Mouse (Mus musculus) adrenal gland, adult 18-20 months (tissue): Measurements from ENCODE around the gene Foxn3. TPM values are rescaled to one million over a fixed set of nuclear protein-coding genes. Genes with fewer than 3 reads are reported as not detected.

ENCODE experiments used
- DNase-seq, 2 experiments: peaks; one replicate each; pipeline ENCODE4 v3.0.0; 2021 to 2022; ENCODE audit warnings: low spot score in 2 of 2
- total RNA-seq, 2 experiments: library from RNA; stranded (reverse); gene quantifications; 1 replicate in 1 of 2; 2 replicates in 1 of 2; pipeline ENCODE4 v1.2.3; 2021

The Foxn3 gene
- total RNA-seq, 2 experiments from 2014 or later: 41.4 to 49.2 TPM

DNA sequence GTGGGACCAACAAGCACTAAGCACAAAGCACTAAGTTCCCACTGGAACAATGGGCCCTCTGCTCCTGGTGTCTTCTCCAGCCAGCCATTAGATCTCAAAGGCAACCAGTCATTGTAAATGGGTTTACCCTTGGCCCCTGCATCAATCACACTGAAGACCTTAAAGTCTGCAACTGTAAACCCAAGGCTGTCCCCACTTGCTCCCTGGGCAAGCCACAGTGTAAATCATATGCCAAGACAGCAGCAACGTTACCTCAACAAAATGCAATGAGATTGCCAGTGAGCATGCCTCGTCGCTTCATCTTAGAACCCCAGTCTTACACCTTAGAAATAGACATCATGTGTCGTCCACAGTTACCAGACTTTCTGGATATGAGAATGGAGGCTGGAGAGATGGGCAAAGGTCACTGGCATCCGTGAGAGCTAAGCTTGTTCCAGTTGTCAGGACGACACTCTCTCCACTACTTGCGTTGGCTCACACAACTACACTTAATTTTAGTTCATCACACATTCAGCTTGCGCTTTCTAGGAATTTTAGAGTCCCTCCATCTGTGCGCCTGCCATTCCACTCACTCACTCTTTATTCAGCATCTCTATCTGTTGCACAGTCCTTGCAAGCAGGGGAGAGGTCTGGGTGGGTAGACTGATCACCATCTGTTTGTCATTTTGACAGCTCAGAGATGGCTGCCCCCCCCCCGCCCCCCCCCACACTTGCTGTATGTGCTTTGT lies 89.8 kb downstream of the Foxn3 start:
- no peak for DNase-seq

DNA sequence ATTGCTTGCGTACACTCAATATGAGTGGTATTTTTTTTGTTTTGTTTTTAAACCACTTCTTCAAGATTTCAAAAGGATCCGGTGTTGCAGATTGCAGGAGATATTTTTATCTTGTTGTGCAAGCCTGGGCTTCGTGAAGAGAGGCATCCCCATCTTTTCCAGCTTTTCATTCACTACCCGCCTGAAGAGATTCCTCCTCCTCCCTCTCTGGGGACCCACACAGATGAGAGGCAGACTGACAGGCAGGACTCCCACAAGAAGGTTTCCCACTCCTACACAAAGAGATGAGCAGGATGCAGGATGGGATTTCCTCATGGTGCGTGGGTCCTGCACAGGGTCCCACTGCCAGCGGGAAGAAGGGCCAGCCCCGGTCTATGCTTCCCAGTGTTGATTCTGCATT lies 92.0 kb downstream of the Foxn3 start:
- no peak for DNase-seq

DNA sequence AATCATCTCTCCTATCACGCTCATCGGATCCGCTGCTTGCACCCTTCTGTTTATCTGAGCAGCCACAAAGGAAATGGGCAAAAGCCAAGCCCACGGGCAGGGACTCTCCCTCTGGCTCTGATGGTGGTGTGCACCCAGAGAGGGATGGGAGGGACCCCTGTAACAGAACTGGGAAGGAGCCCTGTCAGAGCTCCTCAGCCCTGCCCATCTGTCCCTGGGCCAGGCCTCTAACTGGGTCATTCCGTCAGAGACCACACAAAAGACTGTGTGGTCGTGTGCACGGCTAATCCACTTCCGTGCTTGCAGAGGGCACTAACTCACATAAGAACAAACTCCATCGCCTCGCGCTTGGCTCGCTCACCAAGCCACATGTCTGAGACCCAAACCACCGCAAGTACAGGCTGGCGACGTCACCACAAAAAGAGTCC lies 95.5 kb downstream of the Foxn3 start:
- no peak for DNase-seq

DNA sequence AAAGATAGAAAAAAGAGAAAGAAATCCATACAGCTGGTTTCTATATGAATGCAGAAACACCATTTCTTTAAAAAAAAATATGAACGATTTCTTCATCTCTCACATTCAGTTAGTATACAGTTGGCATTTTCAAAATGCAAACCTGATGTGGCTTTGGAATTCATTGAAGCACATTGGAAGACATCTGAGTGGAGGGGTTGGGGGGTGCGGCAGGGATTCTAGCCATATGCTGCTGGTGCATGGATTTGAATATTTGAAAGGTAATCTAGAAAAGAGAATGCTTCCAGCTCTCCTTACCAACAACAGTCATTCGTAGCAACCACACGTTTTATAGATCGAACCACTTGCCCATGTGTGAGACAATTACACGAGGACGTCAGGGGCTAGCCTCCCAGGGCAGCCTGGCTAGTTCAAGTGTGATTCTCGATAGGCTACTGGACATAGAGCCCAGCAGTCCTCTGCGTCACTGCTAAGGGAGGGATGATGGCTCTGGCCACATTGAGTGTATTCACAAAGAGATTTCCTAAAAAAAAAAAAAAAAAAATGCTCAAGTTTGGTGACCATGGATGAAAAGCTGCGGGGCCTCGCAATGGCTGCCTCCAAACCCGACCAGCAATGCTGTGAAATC lies 96.0 kb downstream of the Foxn3 start:
- no peak for DNase-seq

DNA sequence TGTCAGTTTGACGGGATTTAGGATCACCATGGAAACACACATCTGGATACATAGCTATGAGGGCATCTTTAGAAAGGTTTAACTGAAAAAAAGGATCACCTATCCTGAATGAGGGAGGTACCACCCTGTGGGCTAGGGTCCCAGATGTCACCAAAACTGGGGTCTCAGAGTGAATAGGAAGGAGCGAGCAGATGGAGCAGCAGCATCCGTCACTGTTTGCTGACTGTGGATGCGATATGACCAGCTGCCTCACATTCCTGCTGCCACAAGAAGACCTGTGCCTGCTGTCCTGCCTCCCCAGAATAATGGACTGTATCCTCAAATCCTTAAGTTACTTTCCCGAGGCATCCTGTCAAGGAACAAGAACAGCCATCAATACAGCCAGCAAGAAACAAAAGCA lies 97.0 kb downstream of the Foxn3 start:
- no peak for DNase-seq

DNA sequence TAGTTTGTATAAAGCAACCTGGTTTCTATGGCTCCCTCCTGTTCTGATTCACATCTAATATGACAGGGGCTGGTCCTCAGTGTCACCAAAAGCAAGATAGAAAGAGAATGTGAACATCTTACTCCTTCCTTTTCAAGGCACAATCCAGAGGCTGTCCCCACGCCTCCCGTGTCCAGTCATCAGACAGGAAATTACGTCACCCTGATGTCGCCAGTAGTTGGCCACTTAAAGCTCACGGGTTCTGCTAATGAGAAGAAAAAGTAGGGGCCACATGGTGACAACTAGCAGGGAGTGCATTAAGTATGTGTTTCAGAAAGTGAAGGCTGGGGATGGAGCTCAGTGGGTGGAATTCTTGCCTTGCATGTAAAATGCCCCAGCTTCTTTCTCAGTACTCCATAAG lies 99.1 kb downstream of the Foxn3 start:
- DNase-seq: no peak

DNA sequence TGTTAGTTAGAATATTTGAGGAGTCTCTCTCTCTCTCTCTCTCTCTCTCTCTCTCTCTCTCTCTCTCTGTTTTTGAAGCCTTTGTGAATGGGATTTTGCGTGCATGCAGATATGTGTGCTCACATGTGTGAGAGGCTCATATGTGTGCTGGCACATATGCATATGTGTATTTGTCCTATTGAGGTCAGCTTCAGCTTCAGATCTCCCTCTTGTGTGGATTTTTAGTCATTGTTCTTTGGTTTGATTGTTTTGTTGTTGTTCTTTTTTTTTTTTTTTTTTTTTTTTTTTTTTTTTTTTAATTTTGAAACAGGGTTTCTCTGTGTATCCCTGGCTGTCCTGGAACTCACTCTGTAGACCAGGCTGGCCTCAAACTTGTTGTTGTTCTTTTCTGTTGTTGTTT lies 100.5 kb downstream of the Foxn3 start:
- no peak for DNase-seq

DNA sequence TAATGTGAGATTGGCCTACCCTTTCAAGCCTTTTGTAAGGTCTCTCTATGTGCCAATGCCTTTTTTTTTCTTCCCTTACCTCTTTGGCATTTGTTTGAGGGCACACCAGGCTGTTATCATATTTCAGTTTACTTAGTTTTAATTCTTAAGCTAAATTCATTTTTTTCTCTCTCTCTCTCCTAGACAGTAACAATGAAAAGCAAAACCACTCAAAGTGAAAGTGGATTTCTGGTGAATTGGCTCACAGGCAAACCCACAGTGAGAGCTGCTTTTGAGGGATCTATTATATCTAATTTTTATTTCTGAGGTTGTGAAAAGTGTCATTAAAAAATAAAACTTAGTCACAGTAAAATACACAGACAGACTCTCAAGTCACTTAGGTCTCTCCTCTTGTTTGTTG lies 101.1 kb downstream of the Foxn3 start:
- DNase-seq: no peak

DNA sequence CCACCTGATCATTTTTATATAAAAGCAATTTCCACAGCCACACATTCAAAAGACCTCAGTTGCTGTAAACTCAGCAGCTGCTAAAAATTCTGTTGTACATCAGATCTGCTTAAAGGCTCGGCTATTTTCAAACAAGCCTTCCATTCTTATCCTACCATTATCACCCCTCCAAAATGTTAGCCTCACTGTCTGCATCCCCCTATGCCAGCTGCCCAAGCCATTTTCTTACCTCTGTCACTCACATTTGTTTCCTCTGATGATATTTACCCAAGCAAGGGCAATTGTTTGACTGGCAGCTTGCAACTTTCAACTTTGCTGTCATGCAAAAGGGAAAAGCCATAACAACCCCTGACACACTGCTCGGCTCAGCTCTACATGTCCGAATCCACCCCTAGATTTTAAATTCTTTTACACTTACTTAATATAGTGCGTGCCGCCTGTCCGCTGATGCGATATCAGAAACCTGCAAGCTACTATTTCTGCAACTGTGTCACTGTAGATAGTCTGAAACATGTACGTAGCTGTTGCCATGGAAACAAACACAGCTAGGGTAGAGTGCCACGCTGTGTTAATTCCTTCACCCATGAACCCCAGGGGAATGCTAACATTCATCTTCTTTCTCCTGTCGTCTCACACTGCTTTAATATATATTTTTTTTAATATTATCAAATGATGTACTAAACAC lies 105.7 kb downstream of the Foxn3 start:
- DNase-seq: no peak

DNA sequence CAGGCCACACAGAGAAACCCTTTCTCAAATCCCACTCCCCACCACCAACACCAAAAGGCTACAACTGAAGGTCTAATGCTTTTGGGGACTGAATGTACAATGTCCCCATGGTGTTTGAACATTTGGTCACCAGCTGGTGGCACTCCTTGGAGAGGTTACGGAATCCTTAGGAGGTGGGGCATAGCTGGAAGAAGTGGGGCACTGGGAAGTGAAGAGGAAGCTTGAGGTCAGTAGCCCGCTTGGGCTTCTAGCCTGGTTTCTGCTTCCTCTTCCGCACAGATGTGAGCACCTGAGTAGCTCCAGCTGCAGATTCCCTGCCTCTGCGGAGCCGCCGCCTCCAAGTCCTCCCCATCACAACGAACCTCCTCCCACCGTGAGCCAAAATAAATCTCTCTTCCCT lies 107.8 kb downstream of the Foxn3 start:
- no peak for DNase-seq

DNA sequence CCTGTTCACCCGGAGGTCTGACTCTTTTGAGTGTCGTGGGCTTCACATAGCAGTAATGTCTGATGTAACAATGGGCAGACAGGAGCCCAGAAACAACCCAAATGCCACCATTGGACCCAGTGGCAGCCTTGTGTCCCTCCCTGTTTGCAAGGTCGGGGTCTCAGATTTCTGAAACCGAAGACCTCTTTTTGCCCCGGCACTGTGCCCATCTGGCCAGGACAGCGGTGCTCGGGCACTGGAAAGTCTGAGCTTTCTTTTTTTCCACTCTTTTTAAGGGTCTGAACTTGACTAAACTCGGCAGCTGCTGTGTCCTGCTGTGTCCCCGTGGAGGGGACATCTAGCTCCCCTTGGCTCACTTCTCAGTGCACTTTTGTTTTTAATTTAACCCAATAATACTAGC lies 109.0 kb downstream of the Foxn3 start:
- no peak for DNase-seq

DNA sequence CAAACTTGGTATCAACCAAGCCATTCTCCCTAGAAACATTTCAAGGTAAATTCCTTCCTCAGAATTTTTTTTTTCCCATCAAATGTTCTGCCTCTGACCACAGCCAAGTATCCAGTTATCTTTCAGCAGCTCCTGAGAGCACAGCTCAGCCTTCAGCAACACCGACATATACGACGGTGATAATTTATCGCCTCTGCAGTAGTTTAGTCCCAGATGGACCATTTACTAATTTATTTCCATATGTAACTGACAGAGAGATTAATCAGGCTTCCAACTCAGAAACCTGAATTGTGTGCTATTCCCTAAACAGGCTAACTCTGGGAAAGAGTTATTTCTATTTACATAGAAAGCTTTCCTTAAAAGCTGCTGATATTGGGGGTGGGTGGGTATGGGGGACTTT lies 109.6 kb downstream of the Foxn3 start:
- no peak for DNase-seq

DNA sequence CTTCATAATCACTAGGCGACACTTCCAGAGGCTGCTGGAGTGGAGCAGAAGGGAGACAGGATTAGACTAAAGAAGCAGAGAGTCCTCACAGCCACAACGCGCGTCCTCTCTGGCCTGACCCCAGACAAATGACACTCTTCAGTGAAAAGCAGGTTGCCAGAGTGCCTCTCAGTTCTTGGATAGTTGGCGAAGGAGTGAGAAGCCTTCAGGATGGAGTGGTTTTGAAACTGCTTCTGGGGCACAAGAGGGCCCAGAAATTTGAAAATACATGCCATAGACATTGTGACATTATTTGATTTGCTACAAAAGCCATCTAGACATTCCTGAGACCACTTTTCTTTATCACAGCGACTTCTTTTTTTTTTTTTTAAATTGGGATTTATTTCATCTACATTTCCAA lies 113.3 kb downstream of the Foxn3 start:
- no peak for DNase-seq

DNA sequence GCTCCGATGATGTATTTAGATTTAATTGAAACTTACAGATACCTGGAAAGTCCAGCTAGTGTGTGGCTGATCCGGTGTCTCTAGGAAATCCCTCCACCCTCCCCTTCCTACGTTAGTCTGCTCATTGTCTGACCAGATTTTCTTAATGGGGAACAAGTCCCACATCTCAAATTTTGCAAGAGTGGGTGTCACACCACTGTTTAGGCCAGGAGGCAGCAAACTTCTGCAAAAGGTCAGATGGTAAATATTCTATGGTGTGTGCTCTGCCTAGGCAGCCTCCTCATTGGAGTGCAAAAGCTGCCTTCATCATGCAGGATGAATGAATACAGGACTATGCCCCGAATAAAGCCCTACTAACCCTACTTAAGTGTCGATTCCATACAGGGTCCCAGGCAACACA lies 115.6 kb downstream of the Foxn3 start:
- DNase-seq: no peak

DNA sequence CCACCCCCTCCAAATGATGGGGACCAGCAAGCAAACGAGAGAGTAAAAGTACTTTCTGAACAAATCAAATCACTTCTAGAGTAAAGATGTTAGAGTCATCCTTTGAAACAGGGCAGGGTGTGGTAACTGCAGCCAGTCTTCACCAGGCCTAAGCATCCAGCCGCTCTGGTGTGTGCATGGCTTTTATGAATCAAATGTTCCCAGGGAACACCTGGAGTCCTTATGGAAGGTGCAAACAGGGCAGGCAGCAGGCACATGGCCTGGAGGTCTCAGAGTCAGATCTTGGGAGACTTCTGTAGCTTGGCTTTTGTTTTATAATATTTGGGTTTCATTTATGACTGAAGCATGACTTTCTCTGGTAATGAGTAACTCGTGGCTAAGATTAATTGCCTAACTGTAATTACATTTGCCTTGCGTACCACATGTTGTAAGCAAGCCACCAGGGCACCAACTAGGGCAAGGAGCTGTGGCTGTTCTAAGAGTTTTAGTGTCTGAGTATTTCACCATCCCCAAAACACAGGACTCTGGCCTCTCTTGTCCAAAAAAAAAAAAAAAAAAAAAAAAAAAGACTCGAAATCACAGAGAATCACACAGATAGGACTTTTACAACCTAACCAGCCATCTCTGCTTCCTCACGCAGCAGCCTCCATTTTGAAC lies 118.2 kb downstream of the Foxn3 start:
- DNase-seq: no peak

DNA sequence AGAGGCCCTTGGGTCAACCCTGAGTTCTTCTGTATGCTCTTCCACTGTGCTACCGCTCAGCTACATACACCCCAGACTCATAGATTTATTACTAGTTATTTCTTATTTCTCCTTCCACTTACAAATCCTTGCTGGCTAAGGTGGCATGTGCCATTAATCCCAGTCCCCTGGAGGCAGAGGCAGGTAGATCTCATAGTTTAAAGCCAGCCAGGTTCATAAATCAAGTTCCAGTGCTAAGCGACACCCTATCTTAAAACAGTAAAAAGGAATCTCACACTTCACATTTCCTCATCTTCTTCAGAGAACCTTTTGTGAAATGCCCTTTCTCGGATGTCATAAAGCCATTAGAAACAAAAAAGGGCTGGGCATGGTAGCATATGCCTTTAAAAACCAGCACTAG lies 120.6 kb downstream of the Foxn3 start:
- DNase-seq: no peak

DNA sequence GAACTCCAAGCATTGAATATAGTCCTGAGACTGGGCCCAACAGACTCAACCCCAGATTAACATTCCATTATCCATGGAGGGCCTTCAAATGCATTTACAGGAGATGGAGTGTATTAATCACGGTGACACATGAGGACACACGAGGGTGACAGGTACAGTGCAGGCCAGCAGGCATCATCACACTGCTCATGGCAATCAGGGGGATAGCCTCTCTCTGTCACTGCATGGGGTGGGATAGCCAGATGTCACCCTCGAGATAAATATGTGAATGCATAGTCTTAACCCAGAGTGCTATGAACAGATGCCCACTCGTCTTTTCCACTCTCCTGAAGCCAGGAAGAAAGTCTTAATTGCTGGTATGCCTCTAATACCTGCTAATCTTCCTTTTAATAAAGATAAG lies 122.4 kb downstream of the Foxn3 start:
- DNase-seq: no peak

DNA sequence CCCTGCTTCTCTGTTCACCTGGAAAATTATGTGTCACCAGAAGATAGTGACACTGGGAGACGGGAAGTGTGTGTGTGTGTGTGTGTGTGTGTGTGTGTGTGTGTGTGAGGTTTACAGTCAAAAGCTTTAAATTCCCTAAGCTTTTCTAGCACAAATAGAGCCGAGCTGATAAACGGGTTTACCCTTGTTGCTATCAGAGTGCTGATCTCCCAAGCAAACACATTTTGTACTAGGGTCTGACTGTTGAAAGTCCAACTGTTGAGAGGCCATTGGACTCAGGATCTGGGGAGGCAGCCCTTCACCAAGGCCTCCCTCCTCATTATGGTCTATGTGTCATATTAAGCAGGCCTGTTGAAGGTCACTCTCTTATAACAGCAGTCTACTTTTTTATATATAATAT lies 123.4 kb downstream of the Foxn3 start:
- DNase-seq: no peak

DNA sequence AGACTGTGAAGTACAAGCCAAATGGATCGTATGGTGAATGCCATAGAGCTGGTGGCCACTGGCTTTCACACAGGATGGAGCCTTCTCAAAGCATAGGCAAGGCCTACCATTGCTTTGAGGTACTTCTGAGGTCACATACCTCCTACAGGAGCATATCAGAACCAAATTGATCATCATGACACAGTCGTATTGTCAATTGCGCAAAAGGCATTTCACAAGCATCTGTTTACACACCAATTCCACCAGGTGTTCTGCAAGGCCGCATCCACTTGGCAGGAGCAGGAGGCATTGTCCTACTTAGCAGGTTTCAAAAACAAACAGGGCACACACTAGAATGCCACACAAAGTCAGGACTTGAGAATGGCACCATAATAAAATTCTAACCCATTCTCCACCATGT lies 128.2 kb downstream of the Foxn3 start:
- no peak for DNase-seq

DNA sequence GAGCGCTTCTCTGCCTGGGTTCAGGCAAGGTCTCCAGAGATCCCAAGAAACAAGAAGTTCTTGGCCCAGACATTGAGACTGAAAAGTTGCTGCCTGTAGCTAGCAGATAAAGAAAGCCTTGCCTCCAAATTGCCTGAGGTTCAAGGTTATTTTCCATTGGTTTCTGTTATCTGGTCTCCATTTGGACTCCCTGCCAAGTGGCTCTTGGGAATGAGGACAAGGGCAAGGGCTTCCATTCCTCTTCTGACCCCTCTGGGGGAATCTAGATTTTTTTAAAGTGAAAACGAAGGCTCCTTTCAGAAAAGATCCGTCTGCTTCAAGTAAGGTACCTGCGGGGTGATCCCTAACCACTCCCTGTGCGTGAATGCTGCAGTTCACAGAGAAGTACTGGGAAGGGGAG lies 130.0 kb downstream of the Foxn3 start:
- DNase-seq: no peak

DNA sequence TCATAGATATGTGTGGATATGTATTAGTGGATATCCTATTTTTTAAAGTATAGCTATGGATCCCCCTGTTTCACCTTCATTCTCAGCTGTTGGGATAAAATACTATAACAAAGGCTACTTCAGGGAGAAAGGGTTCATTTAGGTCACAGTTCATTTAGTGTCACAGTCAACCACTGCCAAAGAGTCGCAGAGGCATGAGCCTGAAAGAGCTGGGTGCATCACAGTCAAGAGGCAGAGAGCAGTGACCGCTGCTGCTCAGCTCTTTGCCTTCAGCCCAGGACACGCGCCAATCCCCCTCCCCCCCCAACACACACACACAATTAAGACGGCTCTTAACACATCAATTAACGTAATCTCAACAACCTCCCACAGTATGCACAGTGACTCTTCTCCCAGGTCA lies 131.8 kb downstream of the Foxn3 start:
- no peak for DNase-seq

DNA sequence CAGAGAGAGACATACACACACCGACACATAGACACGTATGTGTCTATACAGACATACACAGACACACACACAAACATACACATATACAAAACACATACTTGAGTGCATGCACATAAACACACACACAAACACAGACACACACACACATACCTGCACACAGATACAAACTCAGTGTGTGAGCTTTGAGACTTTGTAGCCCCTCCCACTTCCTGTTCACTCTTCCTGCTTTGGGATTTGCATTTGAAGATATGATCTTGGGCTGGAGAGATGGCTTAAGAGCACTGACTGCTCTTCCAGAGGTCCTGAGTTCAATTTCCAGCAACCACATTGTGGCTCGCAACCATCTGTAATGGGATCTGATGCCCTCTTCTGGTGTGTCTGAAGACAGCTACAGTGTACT lies 132.4 kb downstream of the Foxn3 start:
- DNase-seq: no peak
